Mouse (Mus musculus): ENCODE data around the gene Babam1.
"Not testable (repeated sequence)": the region's sequence is repeated elsewhere in the genome, so short reads cannot be mapped to it uniquely, and the experiment has no call there.

Gene Babam1

DNA sequence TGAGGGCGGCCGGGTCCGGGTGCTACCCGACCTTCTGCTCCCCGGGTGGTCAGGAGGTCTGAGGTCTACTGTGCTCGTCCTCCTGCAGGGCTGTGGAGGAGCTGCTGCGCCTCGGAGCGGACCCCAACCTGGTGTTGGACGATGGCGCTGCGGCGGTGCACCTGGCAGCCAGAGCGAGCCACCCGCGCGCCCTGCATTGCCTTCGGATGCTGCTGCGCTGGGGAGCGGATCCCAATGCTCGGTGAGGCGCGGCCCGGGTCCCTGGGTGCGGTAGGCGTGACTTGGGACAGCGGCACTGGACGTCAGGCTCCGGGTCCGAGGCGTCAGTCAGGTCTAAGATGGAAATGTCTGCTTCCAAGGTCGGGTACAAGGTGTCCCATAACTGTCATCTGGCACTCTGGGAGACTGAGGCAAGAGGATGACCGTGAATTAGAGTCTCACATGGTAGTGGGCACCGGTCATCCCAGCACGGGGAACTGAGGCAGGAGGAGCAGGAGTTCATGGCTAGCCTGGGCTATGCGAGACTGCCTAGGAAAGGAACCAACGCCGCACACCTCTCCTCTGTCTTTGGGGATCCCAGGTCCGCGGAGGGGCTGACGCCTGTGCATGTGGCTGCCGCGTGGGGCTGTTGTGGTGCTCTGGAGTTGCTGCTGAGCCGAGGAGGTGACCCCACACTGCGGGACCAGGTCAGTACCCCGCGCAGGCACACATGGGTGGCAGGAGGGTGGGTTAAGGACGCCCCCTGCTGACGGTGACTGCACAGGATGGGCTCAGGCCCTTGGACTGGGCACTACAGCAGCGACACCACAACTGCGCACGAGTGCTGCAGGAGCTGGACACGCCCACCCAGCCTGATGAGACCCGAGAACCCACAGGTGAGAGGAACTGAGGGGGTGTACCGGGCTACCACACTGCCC, 9.7 kb downstream of the Babam1 start:
- peak in 1 of 2 experiments; percentile 38 for DNase-seq (ENCODE audit: low spot score in 2 of 2)

DNA sequence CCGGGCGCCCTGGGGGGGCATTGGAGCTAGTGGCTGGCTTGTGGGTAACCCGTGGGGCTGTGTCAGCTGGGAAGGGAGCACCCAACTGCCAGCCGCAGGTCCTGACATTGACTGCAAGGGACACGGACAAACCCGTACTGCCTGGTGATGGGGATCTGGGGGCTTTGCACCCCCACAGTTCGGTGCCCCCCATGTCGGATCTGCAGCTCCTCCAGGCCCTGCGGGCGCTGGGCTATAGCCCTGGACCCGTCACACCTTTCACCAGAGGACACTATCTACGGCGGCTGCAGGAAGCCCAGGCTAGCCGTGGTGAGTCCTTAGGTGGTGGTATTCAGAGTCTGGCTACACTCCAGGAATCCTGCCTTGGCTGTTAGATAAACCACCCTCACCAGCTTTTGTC, 10.8 kb downstream of the Babam1 start:
- DNase-seq (ENCODE audit: low spot score in 2 of 2), result no peak

DNA sequence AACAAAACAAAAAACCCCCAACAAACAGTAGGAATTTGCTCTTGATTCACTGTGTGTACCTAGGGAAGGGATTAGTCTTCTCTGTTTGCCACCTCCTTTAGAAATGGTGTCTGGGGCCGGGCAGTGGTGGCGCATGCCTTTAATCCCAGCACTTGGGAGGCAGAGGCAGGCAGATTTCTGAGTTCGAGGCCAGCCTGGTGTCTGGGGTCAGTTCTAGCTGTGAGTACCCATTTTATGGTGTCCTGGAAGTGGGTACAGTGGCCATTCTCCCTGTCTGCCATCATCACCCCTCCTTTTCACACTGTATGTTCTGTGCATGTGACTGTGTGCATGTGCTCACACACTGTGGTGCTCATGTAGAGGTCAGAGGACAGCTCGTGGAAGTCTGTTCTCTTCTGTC, 11.6 kb downstream of the Babam1 start:
- no peak for DNase-seq (ENCODE audit: low spot score in 2 of 2)

DNA sequence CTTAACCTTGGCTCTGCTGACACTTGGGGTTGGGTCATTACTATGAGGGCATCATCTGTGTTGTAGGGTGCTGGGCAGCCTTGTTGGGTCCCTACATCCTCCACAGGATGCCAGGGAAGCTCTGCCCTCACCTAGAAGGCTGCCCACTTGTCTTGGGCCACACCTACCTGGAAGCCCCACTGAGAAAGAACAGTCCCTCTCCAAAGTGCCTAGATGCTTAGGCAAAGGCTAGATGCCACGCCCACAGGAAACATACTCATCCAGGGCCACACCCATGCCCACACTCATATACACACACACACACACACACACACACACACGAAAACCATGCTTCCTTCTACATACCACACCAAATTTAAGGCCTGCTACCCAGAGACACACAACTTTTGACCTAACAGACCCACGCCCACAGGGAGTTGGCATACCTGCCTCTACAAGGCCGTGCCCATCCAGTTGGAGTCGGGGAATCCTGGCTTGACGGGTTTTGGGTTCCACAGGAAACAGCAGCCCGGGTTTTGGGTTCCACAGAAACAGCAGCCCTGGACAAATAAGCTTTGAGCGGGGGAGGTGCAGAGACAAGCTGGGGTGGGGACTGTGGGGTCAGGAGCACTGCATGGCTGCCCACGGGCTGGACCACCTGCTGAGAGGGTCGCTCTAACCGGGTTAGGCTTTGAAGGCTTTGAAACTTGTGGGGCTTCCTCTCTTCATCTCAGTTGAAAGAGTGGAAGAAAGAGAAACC, 15.0 kb downstream of the Babam1 start:
- no peak for DNase-seq (ENCODE audit: low spot score in 2 of 2)

DNA sequence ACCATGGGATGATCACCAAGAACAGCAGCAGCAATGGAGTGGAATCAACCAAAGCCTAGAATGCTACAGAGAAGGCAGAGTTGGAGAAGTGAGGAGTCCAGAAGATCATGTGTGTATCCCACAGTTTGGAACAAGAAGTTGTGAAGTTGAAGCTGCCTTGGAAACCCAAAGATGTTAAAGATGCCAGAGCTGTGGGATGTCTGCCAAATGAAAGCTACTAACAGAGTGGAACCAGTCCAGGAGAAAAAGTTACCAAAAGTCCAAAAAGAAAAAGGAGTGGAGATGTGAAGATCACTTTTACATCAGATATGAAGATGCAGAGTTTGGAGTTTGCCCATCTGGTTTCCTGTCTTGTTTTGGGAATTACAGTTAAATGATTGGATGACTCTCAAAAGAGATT, 25.5 kb downstream of the Babam1 start:
- DNase-seq (ENCODE audit: low spot score in 2 of 2), result no peak

DNA sequence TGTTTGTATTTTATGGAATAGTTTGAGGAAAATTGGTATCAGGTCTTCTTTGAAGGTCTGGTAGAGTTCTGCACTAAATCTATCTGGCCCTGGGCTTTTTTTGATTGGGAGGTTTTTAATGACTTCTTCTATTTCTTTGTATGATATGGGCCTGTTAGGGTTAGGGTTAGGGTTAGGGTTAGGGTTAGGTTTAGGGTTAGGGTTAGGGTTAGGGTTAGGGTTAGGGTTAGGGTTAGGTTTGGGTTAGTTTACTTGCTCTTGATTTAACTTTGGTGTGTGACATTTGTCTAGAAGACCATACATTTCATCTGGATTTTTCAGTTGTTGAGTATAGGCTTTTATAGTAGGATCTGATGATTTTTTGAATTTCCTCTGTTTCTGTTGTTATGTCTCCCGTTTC, 36.3 kb downstream of the Babam1 start:
- not testable (repeated sequence) for DNase-seq (ENCODE audit: low spot score in 2 of 2)

GRCm38 (mm10) chr8:71437041-71437440, 40.4 kb downstream of the Babam1 start:
- no peak for DNase-seq (ENCODE audit: low spot score in 2 of 2)

GRCm38 (mm10) chr8:71441404-71441803, 44.7 kb downstream of the Babam1 start:
- DNase-seq (ENCODE audit: low spot score in 2 of 2), result no peak

DNA sequence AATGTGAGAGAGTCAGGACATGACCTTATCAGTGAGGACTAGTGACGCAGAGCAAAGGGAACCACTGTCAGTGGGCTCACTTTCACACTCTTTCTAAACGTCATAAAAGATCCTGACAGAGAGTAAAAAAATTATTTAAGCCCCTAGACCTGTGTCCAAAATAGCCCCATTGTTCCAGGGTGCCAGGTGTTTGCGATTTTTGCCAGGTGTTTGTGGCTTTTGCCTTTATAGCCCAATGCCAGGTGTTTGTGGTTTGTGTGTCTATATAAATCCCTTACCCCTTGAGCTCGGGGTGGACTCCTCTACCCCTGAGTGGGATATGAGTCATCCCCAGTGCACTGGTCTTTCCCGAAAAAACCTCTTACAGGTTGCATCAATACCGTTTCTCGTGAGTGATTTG, 48.4 kb downstream of the Babam1 start:
- DNase-seq (ENCODE audit: low spot score in 2 of 2), result no peak

GRCm38 (mm10) chr8:71451337-71451736, 54.7 kb downstream of the Babam1 start:
- DNase-seq (ENCODE audit: low spot score in 2 of 2), result no peak

- no peak for DNase-seq (ENCODE audit: low spot score in 2 of 2)
Measured at GRCm38 (mm10) chr8:71451777-71452176, 55.1 kb downstream of the Babam1 start.

DNA sequence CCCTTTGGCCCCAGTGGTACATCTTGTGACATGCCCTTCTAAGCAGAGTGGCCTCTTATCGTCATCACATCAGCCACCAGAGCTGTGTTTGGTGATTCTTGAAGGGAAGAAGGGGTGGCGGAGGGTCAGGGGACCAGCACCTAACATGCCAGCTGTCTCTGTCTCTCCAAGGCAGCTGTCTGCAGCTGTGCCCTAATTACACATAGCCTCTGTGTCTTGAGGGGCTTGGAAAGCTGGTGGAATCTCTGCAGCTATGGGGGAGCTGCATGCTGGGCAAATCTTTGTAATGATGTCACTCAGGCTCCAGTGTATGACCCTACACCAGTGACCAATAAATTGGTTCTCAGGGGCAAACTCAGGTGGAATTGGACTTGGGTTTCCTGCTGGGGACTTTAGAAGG, 56.0 kb downstream of the Babam1 start:
- no peak for DNase-seq (ENCODE audit: low spot score in 2 of 2)

Measured in urinary bladder, adult 18-20 months (tissue).